Mouse (Mus musculus) lung, adult 2 months (tissue): ENCODE results near the gene Cdc42ep5.

ENCODE experiments used
- CTCF ChIP-seq: fragments of 200-500 bp; IDR thresholded peaks from 2 replicates; pipeline ENCODE4 v1.5.1; 2011; ENCODE audit warnings: mild to moderate bottlenecking, low read length, control low read depth; ENCODE audit not compliant: insufficient read depth
- POLR2A ChIP-seq: fragments of 200-500 bp; IDR thresholded peaks from 2 replicates; pipeline ENCODE4 v1.6.1; 2011; ENCODE audit warnings: low read depth, mild to moderate bottlenecking, control low read depth, low read length, borderline replicate concordance; ENCODE audit errors: extremely low read depth

GRCm38 (mm10) chr7:4136404-4136770, 28.3 kb downstream of the Cdc42ep5 start:
- TF ChIP-seq CTCF (no peak), POLR2A (no peak)
